Mouse (Mus musculus): ENCODE data around the gene Ykt6. TPM values are rescaled to one million over a fixed set of nuclear protein-coding genes. Genes with fewer than 3 reads are reported as not detected.

Gene Ykt6
- total RNA-seq, 1 experiment from 2014 or later, result 32.8 TPM

DNA sequence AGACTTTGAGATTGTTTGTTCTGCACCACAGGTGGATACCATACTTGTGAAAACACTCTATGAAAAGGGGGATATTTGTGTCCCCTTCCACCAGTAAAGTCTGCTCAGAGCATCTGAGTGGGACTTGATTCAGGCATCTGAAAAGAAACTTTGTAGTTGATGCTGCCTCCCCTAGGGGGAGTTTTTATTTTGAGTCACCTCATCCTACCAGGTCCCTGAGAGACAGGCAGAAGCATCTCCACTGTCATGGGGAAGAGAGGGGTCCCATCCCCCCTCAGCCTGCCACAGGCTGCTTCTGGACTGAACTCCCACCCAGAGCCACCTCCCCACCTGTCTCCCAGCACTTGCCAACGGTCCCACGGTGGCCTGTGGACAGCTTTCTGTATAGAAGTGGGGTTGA lies 57.9 kb downstream of the Ykt6 start:
- no peak for ATAC-seq (replicated peaks; ENCODE audit: low read depth, poor library complexity, severe bottlenecking)

DNA sequence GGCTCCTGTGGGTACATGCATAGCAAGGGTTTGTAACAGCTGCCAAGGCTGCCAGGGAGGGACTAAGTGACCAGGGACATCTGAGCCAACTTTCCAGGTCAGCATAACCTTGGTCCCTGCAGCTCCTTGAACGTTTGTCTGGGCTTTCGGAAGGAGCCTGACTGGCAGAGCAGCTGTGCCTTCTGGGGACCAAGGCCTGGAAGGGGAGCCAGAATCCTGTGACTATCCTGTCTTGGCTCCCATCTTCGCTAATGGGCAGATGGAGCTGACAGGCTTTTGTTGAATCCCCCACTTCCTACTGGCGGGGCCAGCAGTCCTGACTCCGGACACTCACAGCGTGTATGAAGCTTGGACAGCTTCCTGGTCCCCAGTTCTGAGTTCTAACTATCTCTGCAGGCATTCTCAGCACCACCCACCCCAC lies 59.5 kb downstream of the Ykt6 start:
- no peak for ATAC-seq (replicated peaks; ENCODE audit: low read depth, poor library complexity, severe bottlenecking)

GRCm38 (mm10) chr11:6016368-6016767 lies 60.9 kb downstream of the Ykt6 start:
- ATAC-seq (replicated peaks; ENCODE audit: low read depth, poor library complexity, severe bottlenecking), result no peak

DNA sequence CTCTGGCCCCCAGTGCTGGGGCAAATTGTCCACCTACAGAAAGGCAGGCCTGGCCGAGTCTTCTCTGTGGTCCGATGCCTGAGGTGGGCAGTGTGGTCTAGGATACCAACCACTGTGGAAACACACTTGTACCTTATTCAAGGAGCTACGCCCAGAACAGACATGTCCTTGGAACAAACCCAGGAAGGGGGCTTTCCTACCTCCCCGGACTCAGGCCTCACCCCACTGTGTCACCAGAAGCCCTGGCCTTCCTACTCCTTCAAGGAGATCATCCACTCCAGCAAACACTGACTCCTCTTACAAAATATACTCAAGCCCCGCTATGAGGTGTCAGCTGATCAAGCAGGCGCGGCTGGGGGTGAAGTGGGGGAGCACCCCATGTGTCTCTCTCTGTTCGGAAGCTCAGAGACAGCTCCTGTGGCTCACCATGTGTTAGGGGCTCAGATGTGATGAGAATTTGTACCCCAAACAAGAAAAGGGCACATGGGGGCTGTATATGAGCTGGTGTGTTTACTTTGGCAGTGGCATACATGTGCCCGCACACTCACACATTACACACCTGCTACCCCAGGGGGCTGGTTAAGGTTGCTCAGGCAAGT lies 61.4 kb downstream of the Ykt6 start:
- ATAC-seq (replicated peaks; ENCODE audit: low read depth, poor library complexity, severe bottlenecking), result no peak

Other genes starting within 250 kb of the Ykt6 start
- 38.7 and 82.1 TPM in 2 replicates for gene Mrps24, start 240.0 kb upstream of the Ykt6 start, total RNA-seq (2017)
- 7.4 and 10.5 TPM in 2 replicates for gene Urgcp, start 193.3 kb upstream of the Ykt6 start, total RNA-seq (2017)
- gene Dbnl, start 167.2 kb upstream of the Ykt6 start, total RNA-seq (2017), result 72.8 and 77.1 TPM in 2 replicates
- gene Pgam2, start 152.0 kb upstream of the Ykt6 start, total RNA-seq (2017), result not detected in 2 replicates
- gene Polm, start 117.7 kb upstream of the Ykt6 start, total RNA-seq (2017), result 0.97 and 2.6 TPM in 2 replicates
- gene Aebp1, start 93.7 kb upstream of the Ykt6 start, total RNA-seq (2017), result not detected in 2 replicates
- 49.9 and 61.2 TPM in 2 replicates for gene Pold2, start 77.4 kb upstream of the Ykt6 start, total RNA-seq (2017)
- not detected in 2 replicates for gene Myl7, start 56.9 kb upstream of the Ykt6 start, total RNA-seq (2017)
- gene Gck, start 5.6 kb upstream of the Ykt6 start, total RNA-seq (2017), result not detected in 2 replicates
- gene Camk2b, start 110.7 kb downstream of the Ykt6 start, total RNA-seq (2017), result 1.9 and 2.0 TPM in 2 replicates
- 0.78 and 1.8 TPM in 2 replicates for gene A730071L15Rik, start 244.3 kb downstream of the Ykt6 start, total RNA-seq (2017)
- 33.6 and 39.7 TPM in 2 replicates for gene Nudcd3, start 244.7 kb downstream of the Ykt6 start, total RNA-seq (2017)

Data from common myeloid progenitor, adult 5-6 weeks (primary cell).